Mouse (Mus musculus): ENCODE measurements around the gene Cldn20.

- TF ChIP-seq POLR2A (IDR thresholded peaks at IDR 0.05; ENCODE audit: borderline replicate concordance, insufficient read depth, low read length): no peak
- no peak for TF ChIP-seq CTCF (IDR thresholded peaks at IDR 0.05; ENCODE audit: borderline replicate concordance, insufficient read depth, low read depth, low read length)
Observed at GRCm38 (mm10) chr17:3541033-3541432, 8.7 kb downstream of the Cldn20 start.

All from cerebellum, adult 2 months (tissue).